Mouse (Mus musculus) layer of hippocampus, postnatal 25 days (tissue): ENCODE measurements around the gene Dnajb2. TPM values are rescaled to one million over a fixed set of nuclear protein-coding genes. Genes with fewer than 3 reads are reported as not detected.

Experiments
- DNase-seq, 2 experiments: peaks; one replicate each; pipeline ENCODE4 v3.0.0; 2022; ENCODE audit warnings: mixed read lengths in 2 of 2, low spot score in 1 of 2; ENCODE audit errors: extremely low spot score in 1 of 2
- total RNA-seq, 2 experiments: library from RNA; stranded (reverse); gene quantifications; 2 replicates each; pipeline ENCODE4 v1.2.3; 2021

The Dnajb2 gene
- 10 to 100 TPM; 72.6 to 78.9 TPM for total RNA-seq

DNA sequence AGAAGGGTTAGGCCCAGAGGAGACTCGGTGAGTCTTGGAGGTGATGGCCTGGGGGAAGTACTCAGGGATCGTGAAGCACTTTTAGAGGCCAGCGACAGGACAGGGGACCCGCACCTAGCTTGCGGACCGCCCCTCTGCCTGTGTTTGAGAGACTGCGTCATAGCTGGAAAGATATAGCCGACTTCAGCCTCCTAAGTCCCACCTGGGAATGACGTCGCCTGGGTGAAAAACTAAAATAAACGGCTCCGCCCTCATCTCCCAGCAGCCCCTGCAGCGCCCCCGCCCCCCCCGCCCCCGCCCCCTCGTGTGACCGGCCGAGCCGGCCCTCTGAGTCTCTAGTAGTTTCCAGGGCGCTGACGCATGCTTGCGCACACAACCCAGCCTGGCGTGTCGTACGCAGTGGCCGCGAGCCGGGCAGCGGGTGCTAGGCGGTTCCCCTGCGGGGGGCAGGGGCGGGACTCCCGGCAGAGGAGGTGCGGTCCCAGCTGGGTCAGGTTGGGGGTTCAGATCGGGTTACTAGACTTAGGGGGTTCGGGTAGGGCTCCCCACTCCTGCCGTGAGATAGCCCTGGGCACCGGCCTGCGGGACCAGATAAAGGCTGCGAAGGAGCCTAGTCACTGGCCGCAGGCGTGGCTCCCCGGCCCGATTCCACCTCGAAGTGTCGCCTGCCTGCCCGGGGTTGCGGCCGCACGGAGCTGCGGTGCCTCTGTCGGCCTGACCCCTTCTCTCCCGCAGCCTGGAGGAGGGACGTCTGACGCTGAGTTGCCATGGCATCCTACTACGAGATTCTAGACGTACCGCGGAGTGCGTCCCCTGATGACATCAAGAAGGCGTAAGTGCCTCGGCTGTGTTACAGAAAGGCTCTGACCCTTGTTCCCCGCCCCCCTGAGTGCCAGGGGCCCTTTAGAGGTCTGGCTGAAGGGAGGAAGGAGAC, at the start of gene Dnajb2:
Gene Dnajb2, plus strand, starts transcription at position 290 of the 934 bp plus-strand sequence.
- DNase-seq, result peak; percentile 62 to 71

DNA sequence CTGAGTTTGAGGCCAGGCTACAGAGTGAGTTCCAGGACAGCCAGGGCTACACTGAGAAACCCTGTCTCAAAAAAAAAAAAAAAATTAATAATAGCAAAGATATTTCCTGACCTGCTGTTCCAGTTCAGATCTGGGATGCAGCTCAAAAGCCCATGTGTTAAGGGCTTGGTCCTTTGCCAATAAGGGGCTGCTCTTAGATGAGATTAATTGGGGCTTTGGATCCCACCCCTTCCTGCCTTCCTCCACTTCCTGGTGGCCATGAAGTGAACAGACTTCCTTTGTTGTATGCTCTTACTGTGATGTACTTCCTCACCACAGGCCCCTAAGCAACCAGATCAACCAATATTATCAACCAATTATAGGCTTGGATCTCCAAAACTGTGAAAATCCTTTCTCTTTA, 49.1 kb upstream of the Dnajb2 start:
- DNase-seq, result no peak

DNA sequence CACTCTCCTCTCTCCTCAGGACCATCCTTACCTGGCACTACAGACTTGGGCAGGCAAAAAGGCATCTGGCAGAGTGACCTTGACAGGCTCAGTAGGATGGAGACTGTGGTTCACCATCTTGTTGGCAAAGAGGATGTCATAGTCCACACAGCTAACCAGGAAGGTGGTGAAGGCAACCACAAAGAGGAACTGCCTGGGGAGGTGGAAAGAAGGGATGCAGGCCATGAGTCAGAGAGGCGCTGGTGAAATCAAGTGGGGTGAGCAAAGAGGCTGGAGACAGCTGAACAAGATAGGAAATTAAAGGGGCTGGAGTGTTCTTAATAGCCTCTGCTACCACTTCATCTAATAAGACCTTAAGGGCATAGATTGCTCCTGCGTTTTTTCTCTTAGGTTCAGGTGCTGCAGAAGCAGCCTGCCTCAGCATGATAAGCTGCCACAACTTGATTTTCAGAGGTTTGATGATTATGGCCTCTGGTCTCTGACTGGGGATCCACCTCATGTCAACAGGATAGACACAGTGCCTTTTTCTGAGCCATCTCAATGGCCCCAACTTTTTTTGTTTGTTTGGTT, 48.2 kb upstream of the Dnajb2 start:
- DNase-seq, result no peak

DNA sequence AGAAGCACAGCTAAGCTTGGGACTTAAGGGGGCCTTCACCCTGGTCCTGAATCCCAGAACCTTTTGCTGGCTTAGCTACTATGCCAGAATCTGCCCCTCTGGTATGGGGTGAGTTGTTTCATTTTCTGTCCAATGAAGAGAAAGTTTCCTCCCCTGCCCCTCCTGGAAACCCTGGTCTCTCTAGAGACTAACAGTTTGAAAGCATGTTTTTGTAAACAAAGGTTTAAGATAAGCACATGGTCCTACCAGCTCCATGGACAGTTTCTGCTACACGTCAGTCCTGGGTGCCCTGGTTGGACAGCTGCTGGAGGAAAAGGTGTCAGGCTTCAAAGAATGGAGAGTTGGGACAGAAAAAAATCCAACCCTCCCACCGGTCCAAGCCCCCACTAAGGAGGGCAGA, 45.6 kb upstream of the Dnajb2 start:
- DNase-seq, result no peak

GRCm38 (mm10) chr1:75191258-75191621, 45.0 kb upstream of the Dnajb2 start:
- no peak for DNase-seq

DNA sequence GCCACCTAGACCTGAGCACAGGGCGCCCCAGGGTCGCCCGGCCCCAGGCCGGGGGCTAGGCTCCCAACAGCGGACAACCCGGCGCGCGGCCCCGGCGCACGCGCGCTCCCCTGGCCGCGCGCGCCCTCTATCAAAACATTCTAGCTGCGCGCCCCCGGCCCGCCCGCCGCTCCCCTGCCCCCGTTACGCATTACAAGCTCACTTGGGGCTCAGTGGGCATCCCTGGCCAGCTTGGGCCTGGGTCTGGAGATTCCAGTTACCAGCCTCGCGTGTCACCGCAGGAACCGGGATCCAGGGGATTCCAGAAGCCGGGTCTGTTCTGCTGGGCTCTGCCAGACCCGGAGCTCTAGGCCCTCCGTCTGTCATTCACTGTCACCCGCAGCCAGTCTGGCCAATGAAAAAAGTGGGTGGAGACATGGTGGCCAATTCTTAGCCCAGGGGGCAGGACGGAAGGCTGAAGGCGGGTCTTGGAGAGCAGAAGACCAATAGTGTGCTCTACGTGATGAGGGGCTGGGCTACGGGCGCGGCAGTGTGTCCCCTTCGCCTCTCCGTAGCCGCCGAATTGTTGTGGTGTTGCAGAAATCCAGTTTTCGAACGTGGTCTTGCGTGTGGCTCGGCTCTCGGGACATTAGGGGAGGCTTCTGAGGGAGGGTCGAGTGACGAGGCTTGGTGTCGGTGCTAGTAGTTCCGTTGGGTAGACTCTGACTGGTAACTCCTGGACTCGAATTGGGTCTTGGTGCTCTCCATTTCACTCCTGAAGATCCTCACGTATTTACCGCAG, 44.4 kb upstream of the Dnajb2 start, which contains the start of the genes Ankzf1 and Atg9a:
Gene Ankzf1, plus strand, starts transcription at position 530 of the 781 bp plus-strand sequence.
Gene Atg9a, minus strand, starts transcription at position 575 of the 781 bp plus-strand sequence.
- peak; percentile 73 to 77 for DNase-seq

- no peak for DNase-seq
These were observed 43.8 kb upstream of the Dnajb2 start for GRCm38 (mm10) chr1:75192452-75192851.

GRCm38 (mm10) chr1:75201236-75201635, 35.0 kb upstream of the Dnajb2 start:
- DNase-seq, result no peak

GRCm38 (mm10) chr1:75208967-75209678, 27.1 kb upstream of the Dnajb2 start:
- DNase-seq, result no peak

DNA sequence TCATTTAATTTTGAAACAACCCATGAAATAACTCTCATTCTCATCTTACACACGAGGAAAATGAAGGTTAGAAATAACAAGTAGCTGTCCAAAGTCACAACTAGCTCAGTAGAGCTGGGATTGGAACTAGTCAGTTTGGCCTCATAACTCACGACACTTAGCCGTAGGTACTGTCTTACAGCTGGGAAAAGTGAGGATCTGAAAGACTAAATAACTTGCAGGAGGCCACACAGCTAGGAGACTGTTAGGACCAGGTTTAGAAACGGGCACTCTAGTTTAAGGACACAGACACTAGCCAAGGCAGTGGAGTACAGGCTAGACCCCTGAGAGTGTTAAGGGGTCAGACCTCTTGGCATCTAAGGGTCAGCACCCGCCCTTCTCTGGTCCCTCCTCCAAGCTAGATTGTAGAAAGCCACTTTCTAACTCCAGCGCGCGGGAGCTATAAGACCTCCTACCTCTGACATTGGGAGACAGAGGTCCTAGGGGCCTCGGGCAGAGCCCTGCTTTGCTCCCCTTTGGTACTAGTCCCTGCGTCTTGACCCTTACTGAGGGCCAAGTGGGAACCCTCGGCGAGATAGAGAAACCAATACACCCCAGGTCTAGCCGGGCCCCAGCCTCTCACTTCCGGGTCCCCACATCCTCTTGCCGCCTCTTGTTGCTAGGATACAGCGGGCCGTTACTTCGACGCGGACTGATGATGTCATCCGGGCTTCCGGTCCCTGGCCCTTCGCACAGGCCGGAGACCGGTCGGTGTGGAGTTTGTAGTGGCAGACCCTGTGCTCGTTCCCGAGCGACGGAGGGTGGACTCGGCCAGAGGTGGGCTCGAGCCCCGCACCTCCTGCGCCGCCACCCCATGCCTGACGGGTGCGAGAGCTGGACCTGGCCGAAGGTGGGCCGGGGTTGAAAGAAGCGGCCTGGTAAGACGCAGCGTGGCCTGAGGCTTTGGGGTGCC, 25.8 kb upstream of the Dnajb2 start, which contains the start of the genes Glb1l and Stk16:
Gene Glb1l, minus strand, starts transcription at position 678 of the 952 bp plus-strand sequence.
Gene Stk16, plus strand, starts transcription at position 703 of the 952 bp plus-strand sequence.
- DNase-seq, result peak; percentile 94 to 96

- no peak for DNase-seq
These were observed 25.0 kb upstream of the Dnajb2 start for GRCm38 (mm10) chr1:75211141-75211708.

- DNase-seq, result no peak
These were observed 23.7 kb upstream of the Dnajb2 start for GRCm38 (mm10) chr1:75212542-75212941.

- DNase-seq, result no peak
These were observed 23.1 kb upstream of the Dnajb2 start for GRCm38 (mm10) chr1:75213096-75213495.

DNA sequence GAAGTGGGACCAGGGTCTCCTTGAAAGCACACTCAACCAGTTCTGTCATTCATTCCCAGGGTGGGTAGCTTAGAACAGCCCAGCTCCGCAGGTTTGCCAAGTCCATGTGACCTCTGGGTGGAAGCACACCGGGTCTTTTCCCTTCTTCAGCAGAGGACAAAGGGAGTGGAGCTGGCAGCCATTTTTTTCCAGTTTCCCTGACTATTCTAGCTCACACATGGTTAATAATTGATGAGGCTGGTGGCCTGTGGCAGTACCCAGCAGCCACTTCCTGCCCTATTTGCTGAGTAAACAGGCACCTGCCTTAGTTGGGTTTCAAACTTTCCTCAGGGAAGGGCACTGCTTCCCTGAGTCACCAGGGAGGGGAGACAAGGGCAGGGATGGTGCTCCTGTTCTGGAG, 21.8 kb upstream of the Dnajb2 start:
- no peak for DNase-seq

DNA sequence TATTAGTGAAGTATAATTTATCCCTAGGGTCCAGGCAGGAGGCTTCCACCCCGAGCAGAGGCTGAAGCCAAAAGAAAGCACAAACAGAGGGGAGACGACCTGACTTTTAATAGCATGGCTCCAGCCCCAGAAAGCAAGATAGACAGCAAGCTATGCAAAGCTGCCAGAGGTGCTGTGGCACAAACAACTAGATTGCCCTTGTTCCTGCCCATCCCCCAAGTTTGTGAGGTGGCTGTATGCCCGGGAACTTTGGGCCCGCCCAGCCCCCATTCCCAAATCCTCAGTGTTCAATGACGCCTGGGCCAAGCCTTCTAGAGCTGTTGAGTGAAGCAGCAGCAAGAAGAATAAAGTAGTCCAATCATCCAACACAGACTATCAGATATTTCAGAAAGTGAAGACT, 21.3 kb upstream of the Dnajb2 start:
- DNase-seq, result peak in 1 of 2 experiments; percentile 54

- no peak for DNase-seq
These were observed 20.4 kb upstream of the Dnajb2 start for GRCm38 (mm10) chr1:75215785-75216184.

DNA sequence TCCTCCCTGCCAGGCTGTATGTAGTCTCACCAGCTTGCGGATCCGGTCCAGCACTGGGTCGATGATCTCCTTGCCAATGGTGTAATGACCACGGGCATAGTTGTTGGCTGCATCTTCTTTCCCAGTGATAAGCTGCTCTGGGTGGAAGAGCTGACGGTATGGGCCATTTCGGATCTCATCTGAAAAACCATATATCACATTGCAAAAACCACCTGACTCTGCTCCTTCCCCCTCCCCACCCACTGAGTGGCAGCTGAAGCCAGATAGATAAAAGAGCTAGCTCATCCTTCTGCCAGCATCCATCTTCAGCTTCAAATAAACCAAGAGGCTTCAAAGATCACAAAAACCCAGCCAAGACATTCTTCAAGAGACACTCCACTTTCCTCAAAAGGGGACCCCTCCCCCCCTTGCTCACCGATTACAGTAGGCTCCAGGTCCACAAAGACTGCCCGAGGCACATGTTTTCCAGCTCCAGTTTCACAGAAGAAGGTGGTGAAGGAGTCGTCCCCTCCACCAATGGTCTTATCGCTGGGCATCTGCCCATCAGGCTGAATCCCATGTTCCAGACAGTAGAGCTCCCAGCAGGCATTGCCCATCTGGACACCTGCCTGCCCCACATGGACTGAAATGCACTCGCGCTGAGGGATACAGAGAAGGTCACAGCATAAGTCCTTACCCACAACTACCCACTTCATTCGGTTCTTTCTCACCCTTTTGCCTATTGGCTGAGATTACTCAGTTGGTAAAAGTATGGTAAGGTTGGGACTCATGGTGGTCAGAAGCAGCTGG, 19.2 kb upstream of the Dnajb2 start:
- DNase-seq, result no peak

GRCm38 (mm10) chr1:75217893-75218226, 18.3 kb upstream of the Dnajb2 start:
- no peak for DNase-seq
